Mouse (Mus musculus) myocyte (in vitro differentiated cells): Measurements from ENCODE around the gene Gsdmc3. TPM values are rescaled to one million over a fixed set of nuclear protein-coding genes. Genes with fewer than 3 reads are reported as not detected.
A peak's percentile ranks its signal among the peaks of the same experiment; 100 is the strongest.
"Not testable (repeated sequence)": the region's sequence is repeated elsewhere in the genome, so short reads cannot be mapped to it uniquely, and the experiment has no call there.

Source experiments
- H3K27me3 ChIP-seq: one replicate; pipeline ENCODE4 v1.6.1; 2011; ENCODE audit not compliant: control insufficient read depth, insufficient read depth, insufficient read length
- H3K36me3 ChIP-seq: one replicate; pipeline ENCODE4 v1.6.1; 2011; ENCODE audit not compliant: control insufficient read depth, insufficient read depth
- H3K4me2 ChIP-seq: one replicate; pipeline ENCODE4 v1.6.1; 2011; ENCODE audit warnings: low read depth, control low read depth
- H3K4me3 ChIP-seq: one replicate; pipeline ENCODE4 v1.5.1; 2011; ENCODE audit warnings: mild to moderate bottlenecking, control low read depth, moderate library complexity
- H3K79me2 ChIP-seq: one replicate; pipeline ENCODE4 v1.6.1; 2011; ENCODE audit not compliant: control insufficient read depth, insufficient read depth
- H3ac ChIP-seq: one replicate; pipeline ENCODE4 v1.6.1; 2011; ENCODE audit not compliant: control insufficient read depth, insufficient read length
- CEBPB ChIP-seq: IDR thresholded peaks from 2 replicates; pipeline ENCODE4 v1.6.1; 2011; ENCODE audit warnings: mild to moderate bottlenecking, moderate library complexity; ENCODE audit not compliant: poor library complexity, insufficient read depth, severe bottlenecking
- E2F4 ChIP-seq: IDR thresholded peaks from one replicate; pipeline ENCODE4 v1.6.1; 2011; ENCODE audit warnings: mild to moderate bottlenecking, control low read depth, moderate library complexity; ENCODE audit not compliant: insufficient read depth
- MAX ChIP-seq: IDR thresholded peaks from one replicate; pipeline ENCODE4 v1.6.1; 2011; ENCODE audit warnings: low read depth, mild to moderate bottlenecking, control low read depth
- MYOD1 ChIP-seq, 3 experiments: IDR thresholded peaks; one replicate each; pipeline ENCODE4 v1.6.1; 2011; ENCODE audit warnings: control low read depth in 2 of 3, low read depth in 2 of 3, mild to moderate bottlenecking in 2 of 3, moderate library complexity in 1 of 3; ENCODE audit not compliant: insufficient read length in 2 of 3, control insufficient read depth in 1 of 3
- MYOG ChIP-seq, 3 experiments: IDR thresholded peaks; one replicate each; pipeline ENCODE4 v1.6.1; 2011; ENCODE audit warnings: control low read depth in 2 of 3, low read depth in 2 of 3, mild to moderate bottlenecking in 2 of 3; ENCODE audit not compliant: insufficient read length in 2 of 3, control insufficient read depth in 1 of 3, insufficient read depth in 1 of 3
- POLR2A ChIP-seq: IDR thresholded peaks from one replicate; pipeline ENCODE4 v1.6.1; 2011; ENCODE audit warnings: low read depth, mild to moderate bottlenecking, control low read depth, moderate library complexity; ENCODE audit not compliant: insufficient read length
- POLR2AphosphoS2 ChIP-seq: IDR thresholded peaks from one replicate; pipeline ENCODE4 v1.6.1; 2011; ENCODE audit warnings: low read depth, control low read depth; ENCODE audit not compliant: insufficient read length
- REST ChIP-seq: IDR thresholded peaks from one replicate; pipeline ENCODE4 v1.6.1; 2011; ENCODE audit warnings: mild to moderate bottlenecking, control low read depth, moderate library complexity; ENCODE audit not compliant: insufficient read depth, insufficient read length
- SRF ChIP-seq: IDR thresholded peaks from one replicate; pipeline ENCODE4 v1.6.1; 2011; ENCODE audit warnings: low read depth; ENCODE audit not compliant: control insufficient read depth, insufficient read length
- TCF12 ChIP-seq: IDR thresholded peaks from one replicate; pipeline ENCODE4 v1.6.1; 2011; ENCODE audit warnings: mild to moderate bottlenecking, control low read depth; ENCODE audit not compliant: poor library complexity, insufficient read depth, severe bottlenecking
- TCF3 ChIP-seq: IDR thresholded peaks from one replicate; pipeline ENCODE4 v1.6.1; 2011; ENCODE audit warnings: low read depth, control low read depth; ENCODE audit not compliant: insufficient read length
- USF1 ChIP-seq: IDR thresholded peaks from one replicate; pipeline ENCODE4 v1.6.1; 2011; ENCODE audit warnings: low read depth, mild to moderate bottlenecking, control low read depth, moderate library complexity
- polyA plus RNA-seq: library from polyadenylated mRNA; unstranded; fragments of >200 nt; fragmentation: generic; extraction: Trizol; gene quantifications from one replicate; pipeline ENCODE4 v1.2.1, GENCODE M21; 2012; ENCODE audit warnings: missing spikeins

Gsdmc3 gene
- polyA plus RNA-seq, result not detected

DNA sequence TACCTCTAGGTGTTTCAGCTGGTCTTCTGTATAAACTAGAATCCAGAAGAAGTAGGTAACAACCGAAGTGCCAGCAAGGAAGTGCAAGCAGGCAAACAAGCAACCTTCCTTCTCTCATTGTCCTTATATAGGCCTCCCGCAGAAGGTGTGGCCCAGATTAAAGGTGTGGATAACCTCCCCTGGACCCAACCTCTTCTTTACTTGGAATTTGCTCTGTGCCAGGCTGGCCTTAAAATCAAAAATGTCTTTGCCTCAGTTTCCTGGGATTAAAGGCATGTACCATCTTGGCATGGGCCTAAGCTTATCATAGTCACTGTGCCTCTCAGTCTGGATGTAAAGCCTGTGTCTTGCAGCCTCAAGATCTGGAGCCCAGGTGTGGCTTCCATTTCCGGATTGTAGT, at the start of gene Gsdmc3:
Gene Gsdmc3 (minus strand): TSS at position 101 of the 400 bp plus-strand sequence.
- not testable (repeated sequence) for H3K36me3 ChIP-seq, H3K4me3 ChIP-seq, H3K27me3 ChIP-seq, H3K79me2 ChIP-seq, H3ac ChIP-seq, H3K4me2 ChIP-seq

GRCm38 (mm10) chr15:63926201-63926600, 47.8 kb upstream of the Gsdmc3 start:
- H3K27me3 ChIP-seq, result no peaks in the 10 kb centered on the region
- H3K79me2 ChIP-seq, result no peaks in the 10 kb centered on the region
- peaks cover 17% of the 10 kb centered on the region for H3K36me3 ChIP-seq
- no peak overlapping the region for H3K4me2 ChIP-seq
- H3ac ChIP-seq, result no peak overlapping the region
- no peak overlapping the region for H3K4me3 ChIP-seq
- TF ChIP-seq MYOD1 (IDR thresholded peaks at IDR 0.05; ENCODE audit: control insufficient read depth in 1 of 3, insufficient read length in 2 of 3, low read depth in 2 of 3), result no peak
- TF ChIP-seq REST, result no peak
- TF ChIP-seq TCF12, result no peak
- TF ChIP-seq TCF3, result no peak
- no peak for TF ChIP-seq USF1
- TF ChIP-seq MAX, result no peak
- TF ChIP-seq SRF, result no peak
- TF ChIP-seq CEBPB, result no peak
- no peak for TF ChIP-seq POLR2A
- TF ChIP-seq E2F4, result no peak
- no peak for TF ChIP-seq POLR2AphosphoS2
- no peak for TF ChIP-seq MYOG (IDR thresholded peaks at IDR 0.05; ENCODE audit: control insufficient read depth in 1 of 3, insufficient read depth in 1 of 3, insufficient read length in 2 of 3, low read depth in 2 of 3)

GRCm38 (mm10) chr15:63924484-63924883, 46.1 kb upstream of the Gsdmc3 start:
- H3K79me2 ChIP-seq, result no peaks in the 10 kb centered on the region

DNA sequence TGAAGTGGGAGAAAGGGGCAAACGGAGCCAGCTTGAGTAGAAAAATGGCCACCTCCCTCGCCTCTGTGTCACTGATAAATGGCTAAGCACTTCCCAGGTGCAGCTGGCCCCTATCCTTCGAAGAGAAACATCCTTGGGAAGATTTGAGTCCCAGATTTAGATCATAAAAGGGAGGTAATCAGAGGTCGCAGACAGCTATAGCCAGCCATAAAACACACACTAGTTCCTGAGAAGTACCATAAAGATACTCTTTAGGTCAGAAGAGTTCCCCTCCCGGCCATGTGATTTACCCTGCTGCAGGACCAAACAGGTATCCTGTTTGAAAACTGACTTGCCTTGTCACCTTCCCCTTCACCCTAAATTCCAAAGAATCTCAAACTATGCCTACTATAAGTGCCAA, 43.3 kb upstream of the Gsdmc3 start:
- H3K4me3 ChIP-seq, H3K4me2 ChIP-seq, H3K27me3 ChIP-seq, H3ac ChIP-seq, H3K79me2 ChIP-seq, H3K36me3 ChIP-seq: not testable (repeated sequence)

More at GRCm38 (mm10) chr15:63924484-63924883, 46.1 kb upstream of the Gsdmc3 start:
- no peak overlapping the region for H3K4me3 ChIP-seq
- TF ChIP-seq TCF3 (no peak), POLR2AphosphoS2 (peak; percentile 25)
- peaks cover 2% of the 10 kb centered on the region for H3K36me3 ChIP-seq
- no peak overlapping the region for H3ac ChIP-seq
- no peaks in the 10 kb centered on the region for H3K27me3 ChIP-seq
- no peak overlapping the region for H3K4me2 ChIP-seq

DNA sequence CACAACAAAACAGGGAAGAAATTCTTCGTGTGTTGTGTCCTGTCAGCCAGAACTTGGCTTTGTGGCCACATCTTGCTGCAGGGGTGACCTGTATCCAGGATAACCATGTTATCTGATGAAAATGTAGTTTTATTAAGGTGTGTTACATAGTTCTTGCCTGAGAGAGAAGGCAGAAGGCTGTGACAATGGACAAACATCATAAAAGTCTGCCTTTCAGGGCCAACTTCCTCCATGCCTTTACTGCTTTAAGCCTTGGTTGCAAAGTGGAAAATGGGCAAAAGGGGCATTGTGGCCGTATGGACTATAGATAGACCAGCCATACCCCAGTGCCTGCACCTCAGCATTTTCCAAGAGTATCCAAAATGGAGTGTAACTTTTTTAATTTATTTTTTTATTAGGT, 41.4 kb upstream of the Gsdmc3 start:
- H3K27me3 ChIP-seq, H3ac ChIP-seq, H3K4me2 ChIP-seq: not testable (repeated sequence)

DNA sequence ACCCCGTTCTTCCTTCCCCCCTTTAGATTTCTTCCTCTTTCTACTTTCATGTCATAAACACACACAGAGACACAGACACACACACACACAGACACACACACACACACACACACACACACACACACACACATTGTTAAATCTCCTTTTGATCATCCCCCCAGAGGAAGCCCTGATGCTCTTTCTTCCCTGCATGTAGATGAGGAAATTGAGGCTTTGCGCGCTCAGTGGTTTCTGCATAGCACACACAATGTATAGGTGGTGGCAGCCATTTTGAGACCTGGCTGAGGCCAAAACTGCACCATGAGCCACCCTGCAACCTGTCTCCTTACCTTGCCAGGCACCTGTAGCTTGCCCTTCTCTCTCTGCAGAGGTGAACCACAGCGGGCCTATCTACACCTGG, 38.2 kb upstream of the Gsdmc3 start:
- H3ac ChIP-seq, H3K27me3 ChIP-seq, H3K79me2 ChIP-seq, H3K4me3 ChIP-seq, H3K36me3 ChIP-seq, H3K4me2 ChIP-seq: not testable (repeated sequence)

More for the DNA sequence above, 41.4 kb upstream of the Gsdmc3 start:
- H3K79me2 ChIP-seq, H3K4me3 ChIP-seq, H3K36me3 ChIP-seq: not testable (repeated sequence)

GRCm38 (mm10) chr15:63912197-63912596, 33.8 kb upstream of the Gsdmc3 start, which contains the start of gene Gsdmc4:
Gene Gsdmc4 (minus strand): TSS chr15:63912297.
- H3K79me2 ChIP-seq, H3K4me2 ChIP-seq, H3K36me3 ChIP-seq, H3K4me3 ChIP-seq, H3ac ChIP-seq, H3K27me3 ChIP-seq: not testable (repeated sequence)

GRCm38 (mm10) chr15:63909896-63910295, 31.5 kb upstream of the Gsdmc3 start:
- H3K27me3 ChIP-seq, H3K4me2 ChIP-seq, H3ac ChIP-seq, H3K79me2 ChIP-seq, H3K4me3 ChIP-seq, H3K36me3 ChIP-seq: not testable (repeated sequence)

DNA sequence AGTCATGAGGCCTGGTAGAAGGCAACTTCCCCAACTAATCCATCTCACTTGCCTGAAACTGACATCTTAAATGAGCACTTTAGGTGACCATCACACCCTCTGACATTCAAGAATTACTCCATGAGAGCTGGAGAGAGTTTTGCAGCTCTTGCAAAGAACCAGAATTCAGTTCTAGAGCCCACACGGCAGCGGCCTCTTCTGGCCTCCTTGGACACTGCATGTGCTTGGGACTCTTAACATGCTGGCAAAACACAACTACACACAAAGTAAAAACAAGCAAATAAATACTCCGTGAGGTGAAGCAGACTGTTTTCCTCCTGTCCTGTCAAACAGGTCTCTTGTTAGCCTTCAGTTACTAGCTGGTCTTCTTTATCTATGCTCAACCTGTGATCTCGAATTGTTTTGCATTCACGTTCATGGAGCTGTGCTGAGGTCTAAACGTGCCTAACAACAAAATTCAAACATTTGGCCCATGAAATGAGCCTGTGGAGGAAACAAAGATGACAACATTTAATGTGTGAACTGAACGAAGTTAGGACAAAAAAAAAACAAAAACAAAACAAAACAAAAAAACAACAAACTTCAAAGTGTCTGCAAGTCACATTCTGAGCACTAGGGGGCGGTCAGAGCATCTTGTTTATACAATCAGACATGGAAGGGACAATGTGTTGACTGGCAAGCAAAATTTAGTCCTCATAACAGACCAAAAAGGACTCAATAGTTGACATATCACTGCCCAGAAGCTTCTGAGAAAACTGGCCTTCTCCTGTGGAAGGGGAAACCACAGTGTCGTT, 17.4 kb upstream of the Gsdmc3 start:
- H3ac ChIP-seq, H3K36me3 ChIP-seq, H3K27me3 ChIP-seq, H3K4me3 ChIP-seq, H3K79me2 ChIP-seq: not testable (repeated sequence)
- peak overlapping the region; percentile 54 for H3K4me2 ChIP-seq

GRCm38 (mm10) chr15:63888440-63888839, 10.1 kb upstream of the Gsdmc3 start:
- H3K36me3 ChIP-seq, H3K27me3 ChIP-seq, H3ac ChIP-seq, H3K4me2 ChIP-seq, H3K79me2 ChIP-seq, H3K4me3 ChIP-seq: not testable (repeated sequence)
